Mouse (Mus musculus): ENCODE data around the gene Hs6st1. TPM values are rescaled to one million over a fixed set of nuclear protein-coding genes. Genes with fewer than 3 reads are reported as not detected.

Hs6st1 gene
- total RNA-seq (2012; rRNA removed) (14.0 and 17.7 TPM in 2 replicates), total RNA-seq (2014; rRNA removed) (8.2 and 9.1 TPM in 2 replicates), polyA plus RNA-seq (2012; ENCODE audit: insufficient read length, low read depth) (18.1 and 18.6 TPM in 2 replicates)

DNA sequence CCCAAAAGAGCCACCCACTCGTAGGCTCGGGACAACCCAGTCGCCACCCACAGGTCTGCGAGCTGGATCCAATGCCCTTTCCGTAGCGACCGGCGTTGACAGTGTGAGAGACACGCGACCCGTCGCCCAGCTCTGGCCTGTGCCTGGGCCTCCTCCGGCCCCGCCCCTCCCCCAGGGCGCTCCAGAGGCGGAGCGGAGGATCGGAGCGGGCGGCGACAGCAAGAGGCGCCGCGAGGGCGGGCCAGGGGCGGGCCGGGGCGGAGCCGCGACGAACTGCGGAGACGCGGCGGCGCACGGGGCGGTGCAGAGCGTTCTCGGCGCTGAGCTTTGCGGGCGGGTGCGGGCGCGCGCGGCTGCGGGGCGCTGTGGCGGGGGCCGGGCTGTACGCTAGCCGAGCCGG, at the start of gene Hs6st1:
Gene Hs6st1 (plus strand): TSS at position 325 of the 400 bp plus-strand sequence.
- peak within 1 kb of the TSS; percentile 71 to 79 (median 75) for H3K4me3 ChIP-seq (replicated peaks in 1 of 3; ENCODE audit: low read depth in 2 of 3, low read length in 2 of 3, poor library complexity in 1 of 3)
- H3K4me2 ChIP-seq (ENCODE audit: insufficient read depth, low read depth, poor library complexity, severe bottlenecking): peak within 1 kb of the TSS; percentile 90
- DNase-seq (ENCODE audit: extremely low read depth): peak; percentile 85
- peak within 1 kb of the TSS; percentile 59 for H3K9ac ChIP-seq (ENCODE audit: insufficient read depth, low read depth)
- no peak within 1 kb of the TSS for H3K27ac ChIP-seq (ENCODE audit: insufficient read depth, low read depth)
- in situ Hi-C loops (cut with MboI; ENCODE audit: low pct_ligation_motif_present, low pct_unique_long_range_greater_than_20kb, low sequenced_read_pairs) (loop anchor here (5.0 to 10.0 kb wide), 3 partner anchors 44 to 226 kb away; no protein-coding TSS in a partner anchor), dilution Hi-C loops (cut with MboI; ENCODE audit: extremely low pct_ligation_motif_present, extremely low pct_unique_long_range_greater_than_20kb, low sequenced_read_pairs) (no loop called here)
- H3K4me1 ChIP-seq (ENCODE audit: control insufficient read depth in 1 of 2, insufficient read depth in 2 of 2): peaks cover 28 to 72% of the 10 kb centered on the region in 2 experiments
- H3K79me2 ChIP-seq (replicated peaks; ENCODE audit: control insufficient read depth, extremely low read depth, insufficient read depth, poor library complexity, severe bottlenecking): peaks cover 30% of the 10 kb centered on the region
- peak; percentile 51; the same call in 1 of the 2 replicates for TF ChIP-seq MEF2A (IDR thresholded peaks at IDR 0.05; ENCODE audit: borderline replicate concordance, low read depth, low read length)
- 0 out of 2 replicates have a peak, but pooled peaks have one; percentile 27 for TF ChIP-seq MAZ (IDR thresholded peaks at IDR 0.05; ENCODE audit: low read depth, low read length)
- peak; percentile 82 for TF ChIP-seq BHLHE40 (IDR thresholded peaks at IDR 0.05; ENCODE audit: low read depth, low read length)
- 0 out of 2 replicates have a peak, but pooled peaks have one; percentile 29 for TF ChIP-seq HCFC1 (IDR thresholded peaks at IDR 0.05; ENCODE audit: low read depth, low read length)
- TF ChIP-seq TCF12 (IDR thresholded peaks at IDR 0.05; ENCODE audit: low read depth, low read length): peak; percentile 78; the same call in 1 of the 2 replicates
- peak; percentile 68 for TF ChIP-seq CHD2 (IDR thresholded peaks at IDR 0.05; ENCODE audit: low read length)
- TF ChIP-seq JUN (IDR thresholded peaks at IDR 0.05; ENCODE audit: insufficient read depth, low read depth, low read length): no peak
- TF ChIP-seq NELFE (IDR thresholded peaks at IDR 0.05; ENCODE audit: low read depth, low read length): peak; percentile 59
- TF ChIP-seq USF2 (conservative IDR thresholded peaks at IDR 0.05; ENCODE audit: low read depth, low read length): no peak
- TF ChIP-seq NRF1 (IDR thresholded peaks at IDR 0.05; ENCODE audit: low read depth, low read length): peak; percentile 62
- TF ChIP-seq ZMIZ1 (IDR thresholded peaks at IDR 0.05; ENCODE audit: low read depth, low read length): peak; percentile 45
- no peak for TF ChIP-seq E2F4 (IDR thresholded peaks at IDR 0.05; ENCODE audit: insufficient replicate concordance, low read depth, low read length)
- peak; percentile 28; the same call in 1 of the 2 replicates for TF ChIP-seq SIN3A (IDR thresholded peaks at IDR 0.05; ENCODE audit: low read length)
- TF ChIP-seq MXI1 (IDR thresholded peaks at IDR 0.05; ENCODE audit: low read depth, low read length): peak; percentile 63
- peak; percentile 32; the same call in 1 of the 2 replicates for TF ChIP-seq ELF1 (IDR thresholded peaks at IDR 0.05; ENCODE audit: low read depth, low read length)
- TF ChIP-seq MAFK (IDR thresholded peaks at IDR 0.05; ENCODE audit: insufficient replicate concordance, low read length): no peak
- peak; percentile 67; the same call in 1 of the 2 replicates for TF ChIP-seq POLR2A (IDR thresholded peaks at IDR 0.05; ENCODE audit: low read depth, low read length)
- H3K27me3 ChIP-seq (replicated peaks): peaks cover 3% of the 10 kb centered on the region
- H3K36me3 ChIP-seq (replicated peaks in 1 of 2; ENCODE audit: control insufficient read depth in 1 of 2, insufficient read depth in 1 of 2, low read length in 1 of 2): peaks cover 0 to 22% of the 10 kb centered on the region in 2 experiments
- H3K9me3 ChIP-seq (replicated peaks; ENCODE audit: low read length): no peaks in the 10 kb centered on the region

DNA sequence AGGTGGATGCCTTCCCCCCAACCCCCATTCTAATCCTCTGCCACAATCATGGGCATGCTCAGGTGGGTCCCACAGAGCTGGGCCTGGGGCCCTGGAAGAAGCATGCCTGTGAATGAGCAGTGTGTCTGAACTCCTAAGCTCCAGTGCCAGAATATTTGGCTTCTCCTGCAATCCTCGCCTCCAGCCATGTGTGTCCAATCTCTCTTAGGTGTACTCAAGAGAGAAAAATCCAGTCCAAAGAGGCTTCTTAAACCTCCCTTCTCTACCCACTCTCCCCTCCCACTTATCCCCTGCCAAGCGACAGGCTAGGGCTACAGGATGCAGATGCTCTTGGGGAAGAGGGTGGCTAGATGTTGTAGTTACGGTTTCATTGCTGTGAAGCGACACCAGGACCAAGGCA, 49.6 kb upstream of the Hs6st1 start:
- no peak overlapping the region for H3K4me2 ChIP-seq (ENCODE audit: insufficient read depth, low read depth, poor library complexity, severe bottlenecking)
- peaks cover 4% of the 10 kb centered on the region for H3K9me3 ChIP-seq (replicated peaks; ENCODE audit: low read length)
- H3K79me2 ChIP-seq (replicated peaks; ENCODE audit: control insufficient read depth, extremely low read depth, insufficient read depth, poor library complexity, severe bottlenecking): no peaks in the 10 kb centered on the region
- no peaks in the 10 kb centered on the region for H3K36me3 ChIP-seq (replicated peaks in 1 of 2; ENCODE audit: control insufficient read depth in 1 of 2, insufficient read depth in 1 of 2, low read length in 1 of 2)
- no peak overlapping the region for H3K4me3 ChIP-seq (replicated peaks in 1 of 3; ENCODE audit: low read depth in 2 of 3, low read length in 2 of 3, poor library complexity in 1 of 3)
- H3K27ac ChIP-seq (ENCODE audit: insufficient read depth, low read depth): no peak overlapping the region
- H3K9ac ChIP-seq (ENCODE audit: insufficient read depth, low read depth): no peak overlapping the region
- in situ Hi-C loops (cut with MboI; ENCODE audit: low pct_ligation_motif_present, low pct_unique_long_range_greater_than_20kb, low sequenced_read_pairs): no loop called here
- H3K27me3 ChIP-seq (replicated peaks): no peaks in the 10 kb centered on the region
- H3K4me1 ChIP-seq (ENCODE audit: control insufficient read depth in 1 of 2, insufficient read depth in 2 of 2): peaks cover 3 to 6% of the 10 kb centered on the region in 2 experiments; a peak in 3 of 4 replicates
- dilution Hi-C loops (cut with MboI; ENCODE audit: extremely low pct_ligation_motif_present, extremely low pct_unique_long_range_greater_than_20kb, low sequenced_read_pairs): no loop called here
- no peak for TF ChIP-seq RAD21 (IDR thresholded peaks at IDR 0.05; ENCODE audit: low read depth, low read length)
- no peak for TF ChIP-seq USF1 (IDR thresholded peaks at IDR 0.05; ENCODE audit: low read depth, low read length)
- no peak for TF ChIP-seq ZMIZ1 (IDR thresholded peaks at IDR 0.05; ENCODE audit: low read depth, low read length)
- TF ChIP-seq BHLHE40 (IDR thresholded peaks at IDR 0.05; ENCODE audit: low read depth, low read length): no peak
- TF ChIP-seq JUN (IDR thresholded peaks at IDR 0.05; ENCODE audit: insufficient read depth, low read depth, low read length): no peak
- no peak for TF ChIP-seq POLR2AphosphoS2 (IDR thresholded peaks at IDR 0.05; ENCODE audit: low read depth, low read length)
- no peak for TF ChIP-seq SIN3A (IDR thresholded peaks at IDR 0.05; ENCODE audit: low read length)
- TF ChIP-seq EP300 (IDR thresholded peaks at IDR 0.05; ENCODE audit: low read length): no peak
- no peak for DNase-seq (ENCODE audit: extremely low read depth)

Measured in CH12.LX (cell line).